Mouse (Mus musculus): ENCODE results near the gene Gm3776. TPM values are rescaled to one million over a fixed set of nuclear protein-coding genes. Genes with fewer than 3 reads are reported as not detected.

Gm3776 gene
- not detected in 2 replicates for polyA plus RNA-seq (2012; ENCODE audit: low replicate concordance)

DNA sequence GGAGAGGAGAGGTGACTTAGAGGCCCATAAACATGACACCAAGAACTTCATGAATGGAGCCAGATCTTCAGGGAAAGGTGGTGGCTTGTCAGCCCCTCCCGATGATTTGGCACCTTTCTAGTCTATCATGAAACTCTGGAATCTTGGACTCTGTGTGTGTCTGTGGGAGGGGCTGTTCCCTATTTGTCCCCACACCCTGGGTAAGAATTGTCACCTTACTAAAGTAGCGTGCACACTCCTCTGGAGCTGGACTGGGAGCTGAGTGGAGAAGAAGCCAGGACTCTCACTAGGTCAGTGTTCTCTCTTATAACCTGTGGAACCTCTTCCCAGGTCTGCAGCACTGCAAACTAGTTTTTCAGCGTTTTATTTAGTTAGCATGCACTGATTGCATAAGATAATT, at the start of gene Gm3776:
Gm3776 (plus strand) TSS at position 216 of the 400 bp plus-strand sequence.

DNA sequence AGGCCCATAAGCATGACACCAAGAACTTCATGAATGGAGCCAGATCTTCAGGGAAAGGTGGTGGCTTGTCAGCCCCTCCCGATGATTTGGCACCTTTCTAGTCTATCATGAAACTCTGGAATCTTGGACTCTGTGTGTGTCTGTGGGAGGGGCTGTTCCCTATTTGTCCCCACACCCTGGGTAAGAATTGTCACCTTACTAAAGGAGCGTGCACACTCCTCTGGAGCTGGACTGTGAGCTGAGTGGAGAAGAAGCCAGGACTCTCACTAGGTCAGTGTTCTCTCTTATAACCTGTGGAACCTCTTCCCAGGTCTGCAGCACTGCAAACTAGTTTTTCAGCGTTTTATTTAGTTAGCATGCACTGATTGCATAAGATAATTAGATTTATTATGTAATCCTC, 26.5 kb upstream of the Gm3776 start, which contains the start of gene Gsta1:
Gsta1 (plus strand) TSS at position 196 of the 400 bp plus-strand sequence.

DNA sequence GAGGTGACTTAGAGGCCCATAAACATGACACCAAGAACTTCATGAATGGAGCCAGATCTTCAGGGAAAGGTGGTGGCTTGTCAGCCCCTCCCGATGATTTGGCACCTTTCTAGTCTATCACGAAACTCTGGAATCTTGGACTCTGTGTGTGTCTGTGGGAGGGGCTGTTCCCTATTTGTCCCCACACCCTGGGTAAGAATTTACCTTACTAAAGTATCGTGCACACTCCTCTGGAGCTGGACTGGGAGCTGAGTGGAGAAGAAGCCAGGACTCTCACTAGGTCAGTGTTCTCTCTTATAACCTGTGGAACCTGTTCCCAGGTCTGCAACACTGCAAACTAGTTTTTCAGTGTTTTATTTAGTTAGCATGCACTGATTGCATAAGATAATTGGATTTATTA, 32.8 kb downstream of the Gm3776 start, which contains the start of gene Gm10639:
Gm10639 (plus strand) TSS at position 201 of the 400 bp plus-strand sequence.

DNA sequence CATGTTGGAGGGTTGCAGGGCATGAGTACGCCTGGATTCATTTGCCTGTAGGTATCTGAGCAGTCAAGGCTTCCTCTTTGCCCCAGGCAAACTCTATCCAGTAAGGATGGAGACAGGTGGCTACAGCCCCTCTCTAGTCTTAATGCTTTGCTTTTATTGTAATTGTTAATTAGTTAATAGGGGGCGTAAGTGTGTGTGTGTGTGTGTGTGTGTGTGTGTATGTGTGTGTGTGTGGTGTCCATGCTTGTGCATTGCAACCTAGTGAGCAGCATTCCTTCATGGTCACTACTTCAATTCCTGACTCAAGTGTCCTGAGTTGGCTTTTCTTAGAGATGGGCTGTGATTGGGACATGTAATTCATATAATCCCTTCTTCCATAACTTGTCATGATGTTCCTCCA, 57.8 kb downstream of the Gm3776 start, which contains the start of gene Omt2a:
Omt2a (minus strand) TSS at position 101 of the 400 bp plus-strand sequence.

Other genes with a start within 250 kb of the Gm3776 start
- gene Gcm1, start 205.2 kb upstream of the Gm3776 start, polyA plus RNA-seq (2012; ENCODE audit: low replicate concordance), result not detected in 2 replicates
- gene Fbxo9, start 148.1 kb upstream of the Gm3776 start, polyA plus RNA-seq (2012; ENCODE audit: low replicate concordance), result 78.7 and 92.6 TPM in 2 replicates
- gene Ick, start 147.9 kb upstream of the Gm3776 start, polyA plus RNA-seq (2012; ENCODE audit: low replicate concordance), result 15.1 and 15.2 TPM in 2 replicates
- gene Gsta4, start 74.4 kb upstream of the Gm3776 start, polyA plus RNA-seq (2012; ENCODE audit: low replicate concordance), result 0.25 TPM in 1 of 2 replicates, not detected in the other
- not detected in 2 replicates for gene Gsta1, start 26.5 kb upstream of the Gm3776 start, polyA plus RNA-seq (2012; ENCODE audit: low replicate concordance)
- gene Gm10639, start 32.8 kb downstream of the Gm3776 start, polyA plus RNA-seq (2012; ENCODE audit: low replicate concordance), result not detected in 2 replicates
- gene Omt2a, start 57.7 kb downstream of the Gm3776 start, polyA plus RNA-seq (2012; ENCODE audit: low replicate concordance), result not detected in 2 replicates
- 0.23 TPM in 1 of 2 replicates, not detected in the other for gene Omt2b, start 70.5 kb downstream of the Gm3776 start, polyA plus RNA-seq (2012; ENCODE audit: low replicate concordance)
- gene Gsta2, start 98.7 kb downstream of the Gm3776 start, polyA plus RNA-seq (2012; ENCODE audit: low replicate concordance), result not detected in 2 replicates
- not detected in 2 replicates for gene Dppa5a, start 111.0 kb downstream of the Gm3776 start, polyA plus RNA-seq (2012; ENCODE audit: low replicate concordance)
- not detected in 2 replicates for gene Ooep, start 121.6 kb downstream of the Gm3776 start, polyA plus RNA-seq (2012; ENCODE audit: low replicate concordance)
- gene Ddx43, start 138.6 kb downstream of the Gm3776 start, polyA plus RNA-seq (2012; ENCODE audit: low replicate concordance), result 0.08 TPM in 1 of 2 replicates, not detected in the other
- gene Cgas, start 186.1 kb downstream of the Gm3776 start, polyA plus RNA-seq (2012; ENCODE audit: low replicate concordance), result 3.6 and 4.6 TPM in 2 replicates
- 32.5 and 40.6 TPM in 2 replicates for gene Mto1, start 191.1 kb downstream of the Gm3776 start, polyA plus RNA-seq (2012; ENCODE audit: low replicate concordance)
- gene Gm17324, start 191.7 kb downstream of the Gm3776 start, polyA plus RNA-seq (2012; ENCODE audit: low replicate concordance), result 0.47 and 1.4 TPM in 2 replicates
- 232 and 331 TPM in 2 replicates for gene Eef1a1, start 232.0 kb downstream of the Gm3776 start, polyA plus RNA-seq (2012; ENCODE audit: low replicate concordance)